ENCODE assay signal across 8 mouse cellular contexts in genomic region chr9:43103675-43104299, GRCm38 (mm10). TPM values are rescaled to one million over a fixed set of nuclear protein-coding genes. Genes with fewer than 3 reads are reported as not detected.
A peak's percentile ranks its signal among the peaks of the same experiment; 100 is the strongest.
DNase-seq lines count a peak whose midpoint lies in the region; ATAC-seq and TF ChIP-seq lines count a peak whose summit lies in the region.

No protein-coding gene starts in this region.

- no peaks in the 10 kb centered on the region for H3K36me3 ChIP-seq in lung, embryonic 15.5 days
- 0 out of 2 replicates have a peak, but pooled peaks cover 2% of the 10 kb centered on the region for H3K36me3 ChIP-seq in heart, embryonic 14.5 days (ENCODE audit: control insufficient read depth, insufficient read depth, low read length)
- no peaks in the 10 kb centered on the region for H3K36me3 ChIP-seq in liver, embryonic 14.5 days (replicated peaks; ENCODE audit: control insufficient read depth, insufficient read depth, low read depth)
- no peaks in the 10 kb centered on the region for H3K36me3 ChIP-seq in stomach, postnatal 0 days (ENCODE audit: control insufficient read depth, insufficient read depth, low read length)

- no peak for TF ChIP-seq CTCF in liver, embryonic 14.5 days (IDR thresholded peaks at IDR 0.05; ENCODE audit: low read depth)
- no peak for TF ChIP-seq CTCF in stomach, postnatal 0 days (IDR thresholded peaks at IDR 0.05; ENCODE audit: low read depth)

- ATAC-seq in lung, embryonic 15.5 days (ENCODE audit: borderline replicate concordance, extremely low read depth, low FRiP score, low TSS enrichment): no peak
- no peak for ATAC-seq in heart, embryonic 14.5 days (ENCODE audit: insufficient number of reproducible peaks, insufficient read depth, low FRiP score, low read depth)
- ATAC-seq in liver, embryonic 14.5 days (ENCODE audit: insufficient read depth): no peak
- ATAC-seq in stomach, postnatal 0 days (ENCODE audit: low FRiP score, low TSS enrichment): no peak
- ATAC-seq in inflammation-experienced regulatory T-cells, adult 6 months: no peak

- H3K27ac ChIP-seq in lung, embryonic 15.5 days: no peak overlapping the region
- H3K27ac ChIP-seq in heart, embryonic 14.5 days (replicated peaks in 1 of 2; ENCODE audit: control insufficient read depth in 1 of 2, insufficient read depth in 1 of 2, low read depth in 2 of 2, low read length in 2 of 2): no peak overlapping the region
- H3K27ac ChIP-seq in liver, embryonic 14.5 days: peak overlapping the region; percentile 80
- no peak overlapping the region for H3K27ac ChIP-seq in stomach, postnatal 0 days (replicated peaks)

- WGBS in lung, embryonic 15.5 days: 12% methylated on average over 4 of the region's 4 CpGs
- 29% methylated on average over 4 of the region's 4 CpGs for WGBS in heart, embryonic 14.5 days
- 26% methylated on average over 4 of the region's 4 CpGs for WGBS in liver, embryonic 14.5 days (ENCODE audit: insufficient replicate concordance)
- WGBS in stomach, postnatal 0 days: 4% methylated on average over 4 of the region's 4 CpGs

- 0 out of 2 replicates have a peak overlapping the region, but pooled peaks have one; percentile 13 for H3K9ac ChIP-seq in lung, embryonic 15.5 days
- peak overlapping the region; percentile 93 for H3K9ac ChIP-seq in heart, embryonic 14.5 days (ENCODE audit: low read length)
- peak overlapping the region; percentile 85 for H3K9ac ChIP-seq in liver, embryonic 14.5 days (replicated peaks)
- peak overlapping the region; percentile 45 for H3K9ac ChIP-seq in stomach, postnatal 0 days (ENCODE audit: low read length)

- peak overlapping the region; percentile 90 for H3K4me3 ChIP-seq in lung, embryonic 15.5 days
- H3K4me3 ChIP-seq in heart, embryonic 14.5 days (ENCODE audit: control insufficient read depth in 1 of 2, insufficient read depth in 1 of 2, low read depth in 1 of 2, low read length in 2 of 2): peak overlapping the region; percentile 18 to 84; a peak in 3 of 4 replicates
- peak overlapping the region; percentile 89 to 98 for H3K4me3 ChIP-seq in liver, embryonic 14.5 days (ENCODE audit: insufficient read depth in 1 of 2, low read depth in 2 of 2, low read length in 2 of 2)
- H3K4me3 ChIP-seq in stomach, postnatal 0 days (ENCODE audit: low read depth, low read length): peak overlapping the region; percentile 95

- H3K9me3 ChIP-seq in lung, embryonic 15.5 days: no peaks in the 10 kb centered on the region
- H3K9me3 ChIP-seq in heart, embryonic 14.5 days (ENCODE audit: control insufficient read depth, low read length): no peaks in the 10 kb centered on the region
- H3K9me3 ChIP-seq in liver, embryonic 14.5 days (ENCODE audit: control insufficient read depth, low read length): no peaks in the 10 kb centered on the region
- H3K9me3 ChIP-seq in stomach, postnatal 0 days (ENCODE audit: control insufficient read depth, low read length): no peaks in the 10 kb centered on the region

- DNase-seq in lung, postnatal 4 days: no peak
- peak in 1 of 3 experiments; percentile 32 for DNase-seq in liver, embryonic 14.5 days (ENCODE audit: low read depth in 3 of 3, low spot score in 3 of 3)
- DNase-seq in stomach, postnatal 0 days (ENCODE audit: low spot score): no peak
- no peak for DNase-seq in yolk sac, embryonic 10.5 days (ENCODE audit: low spot score)
- DNase-seq in gastrocnemius, postnatal 25 days: no peak

- TF ChIP-seq EP300 in liver, embryonic 14.5 days (IDR thresholded peaks at IDR 0.05; ENCODE audit: low read depth): no peak
- TF ChIP-seq EP300 in stomach, postnatal 0 days (optimal IDR thresholded peaks at IDR 0.05): no peak

- H3K4me1 ChIP-seq in lung, embryonic 15.5 days: peaks cover 37% of the 10 kb centered on the region
- peaks cover 6 to 36% of the 10 kb centered on the region in 2 experiments for H3K4me1 ChIP-seq in heart, embryonic 14.5 days (ENCODE audit: control insufficient read depth in 2 of 2, insufficient read depth in 2 of 2, low read length in 2 of 2)
- H3K4me1 ChIP-seq in liver, embryonic 14.5 days (replicated peaks; ENCODE audit: control insufficient read depth in 2 of 2, insufficient read depth in 2 of 2, low read length in 1 of 2): peaks cover 25 to 36% of the 10 kb centered on the region in 2 experiments
- no peaks in the 10 kb centered on the region; the same call in 1 of the 2 replicates for H3K4me1 ChIP-seq in stomach, postnatal 0 days (replicated peaks; ENCODE audit: control insufficient read depth, insufficient read depth)

- peak overlapping the region; percentile 77 for H3K4me2 ChIP-seq in lung, embryonic 15.5 days
- H3K4me2 ChIP-seq in heart, embryonic 14.5 days (ENCODE audit: low read length): peak overlapping the region; percentile 83
- H3K4me2 ChIP-seq in liver, embryonic 14.5 days (ENCODE audit: low read depth): peak overlapping the region; percentile 78
- H3K4me2 ChIP-seq in stomach, postnatal 0 days (replicated peaks; ENCODE audit: low read depth): peak overlapping the region; percentile 78

- no peaks in the 10 kb centered on the region for H3K27me3 ChIP-seq in lung, embryonic 15.5 days
- no peaks in the 10 kb centered on the region for H3K27me3 ChIP-seq in heart, embryonic 14.5 days (ENCODE audit: control insufficient read depth, insufficient read depth, low read length)
- H3K27me3 ChIP-seq in liver, embryonic 14.5 days (ENCODE audit: control insufficient read depth, insufficient read depth, low read length): peaks cover 5% of the 10 kb centered on the region; the same call in 1 of the 2 replicates
- H3K27me3 ChIP-seq in stomach, postnatal 0 days (ENCODE audit: control insufficient read depth, insufficient read depth, low read length): no peaks in the 10 kb centered on the region

RNA-seq across cellular contexts. Expression of gene Arhgef12, which starts 3.3 kb away (rescaled TPM):
- polyA plus RNA-seq in lung, embryonic 15.5 days (2015; fragmentation: Nextera tagmentation; extraction: Ambion mirVana): 12.5 and 14.3 TPM in 2 replicates
- 18.0 and 20.5 TPM in 2 replicates for polyA plus RNA-seq in heart, embryonic 14.5 days (2014; fragmentation: Nextera tagmentation; extraction: Ambion mirVana)
- 7.5 and 9.3 TPM in 2 replicates for polyA plus RNA-seq in liver, embryonic 14.5 days (2012; rRNA removed)
- polyA plus RNA-seq in liver, embryonic 14.5 days (2014; fragmentation: Nextera tagmentation; extraction: Ambion mirVana): 5.2 and 6.5 TPM in 2 replicates
- 6.6 and 6.8 TPM in 2 replicates for polyA plus RNA-seq in stomach, postnatal 0 days (2015; fragmentation: Nextera tagmentation; extraction: Ambion mirVana)
- 10 to 100 TPM in 2 of 3 experiments, 1 to 10 TPM in 1; 4.5 to 20.4 (median 17.1) TPM for polyA plus RNA-seq in inflammation-experienced regulatory T-cells, adult 6 months (2017; shearing (Covaris generic))
- total RNA-seq in gastrocnemius, postnatal 25 days (2021): 10 to 100 TPM; 49.0 to 51.4 TPM

RNA-seq across cellular contexts. Expression of gene Tmem136, which starts 12.6 kb away (rescaled TPM):
- 3.7 and 4.0 TPM in 2 replicates for polyA plus RNA-seq in lung, embryonic 15.5 days (2015; fragmentation: Nextera tagmentation; extraction: Ambion mirVana)
- 15.1 and 17.2 TPM in 2 replicates for polyA plus RNA-seq in heart, embryonic 14.5 days (2014; fragmentation: Nextera tagmentation; extraction: Ambion mirVana)
- 0.94 and 0.97 TPM in 2 replicates for polyA plus RNA-seq in liver, embryonic 14.5 days (2012; rRNA removed)
- 0.47 and 0.57 TPM in 2 replicates for polyA plus RNA-seq in liver, embryonic 14.5 days (2014; fragmentation: Nextera tagmentation; extraction: Ambion mirVana)
- 1.8 and 2.1 TPM in 2 replicates for polyA plus RNA-seq in stomach, postnatal 0 days (2015; fragmentation: Nextera tagmentation; extraction: Ambion mirVana)
- polyA plus RNA-seq in inflammation-experienced regulatory T-cells, adult 6 months (2017; shearing (Covaris generic)): 1 to 10 TPM in 2 of 3 experiments, under 1 TPM in 1; 0.67 to 4.8 (median 3.7) TPM
- 1 to 10 TPM; 1.0 to 1.4 TPM for total RNA-seq in gastrocnemius, postnatal 25 days (2021)

Comparison
In these comparisons a context has a peak if more than half of its experiments do, and no peak if none do; other contexts are left out.
1. H3K9ac ChIP-seq: peak in every context shown above with its lines; median percentile 93 in heart, embryonic 14.5 days; 85 in liver, embryonic 14.5 days; 45 in stomach, postnatal 0 days; 13 in lung, embryonic 15.5 days.